Mouse (Mus musculus): ENCODE data around the gene Prtn3.
"Not testable (repeated sequence)": the region's sequence is repeated elsewhere in the genome, so short reads cannot be mapped to it uniquely, and the experiment has no call there.

Prtn3 gene

GRCm38 (mm10) chr10:79877757-79878156 lies 3.5 kb downstream of the Prtn3 start:
- DNase-seq: peak; percentile 74

GRCm38 (mm10) chr10:79879527-79879926 lies 5.3 kb downstream of the Prtn3 start:
- DNase-seq: no peak

- no peak for DNase-seq
Measured at GRCm38 (mm10) chr10:79880721-79881120, 6.4 kb downstream of the Prtn3 start.

GRCm38 (mm10) chr10:79881981-79882380 lies 7.7 kb downstream of the Prtn3 start:
- no peak for DNase-seq

- DNase-seq: peak; percentile 90
Measured at GRCm38 (mm10) chr10:79883297-79884084, 9.2 kb downstream of the Prtn3 start.

- DNase-seq: peak; percentile 90
Measured at GRCm38 (mm10) chr10:79884446-79884845, 10.2 kb downstream of the Prtn3 start.

GRCm38 (mm10) chr10:79884938-79885337 lies 10.7 kb downstream of the Prtn3 start:
- DNase-seq: not testable (repeated sequence)

GRCm38 (mm10) chr10:79886054-79886453 lies 11.8 kb downstream of the Prtn3 start, which contains the start of gene Elane:
Elane (plus strand) TSS chr10:79886247.
- DNase-seq: no peak

- no peak for DNase-seq
Measured at GRCm38 (mm10) chr10:79886611-79887010, 12.3 kb downstream of the Prtn3 start.

- peak; percentile 74 for DNase-seq
Measured at GRCm38 (mm10) chr10:79889386-79889785, 15.1 kb downstream of the Prtn3 start.

GRCm38 (mm10) chr10:79890670-79891069 lies 16.4 kb downstream of the Prtn3 start, which contains the start of gene Cfd:
Cfd (plus strand) TSS chr10:79890853.
- DNase-seq: no peak

GRCm38 (mm10) chr10:79892451-79893118 lies 18.3 kb downstream of the Prtn3 start:
- DNase-seq: peak; percentile 85

GRCm38 (mm10) chr10:79896306-79896705 lies 22.0 kb downstream of the Prtn3 start:
- no peak for DNase-seq

GRCm38 (mm10) chr10:79896814-79897213 lies 22.5 kb downstream of the Prtn3 start:
- no peak for DNase-seq

GRCm38 (mm10) chr10:79897316-79898245 lies 23.3 kb downstream of the Prtn3 start:
- no peak for DNase-seq

GRCm38 (mm10) chr10:79900951-79901410 lies 26.7 kb downstream of the Prtn3 start:
- no peak for DNase-seq

GRCm38 (mm10) chr10:79906712-79907111 lies 32.4 kb downstream of the Prtn3 start:
- no peak for DNase-seq

- DNase-seq: no peak
Measured at GRCm38 (mm10) chr10:79907415-79907814, 33.1 kb downstream of the Prtn3 start.

- peak; percentile 98 for DNase-seq
Measured at GRCm38 (mm10) chr10:79908167-79909091, 34.2 kb downstream of the Prtn3 start, which contains the start of gene Med16. Med16 (minus strand) TSS chr10:79908923.

- DNase-seq: peak; percentile 80
Measured at GRCm38 (mm10) chr10:79909092-79909922, 35.0 kb downstream of the Prtn3 start.

GRCm38 (mm10) chr10:79910556-79910955 lies 36.3 kb downstream of the Prtn3 start, which contains the start of gene Gm26602:
Gm26602 (plus strand) TSS chr10:79910856.
- no peak for DNase-seq
